Mouse (Mus musculus) brain, embryonic 14.5 days (tissue): ENCODE measurements at regions not wholly inside any gene's neighbourhood (a gene's known extent, or its start where the extent isn't known, plus 50 kb on each side); places are given as distances from the start of the nearest gene placed in this dataset.

Experiments
- DNase-seq: peaks from one replicate; pipeline ENCODE4 v3.0.0-alpha.2; 2011; ENCODE audit warnings: low read depth
- CTCF ChIP-seq: fragments of 200-500 bp; IDR thresholded peaks from 2 replicates; pipeline ENCODE4 v1.5.1; 2012; ENCODE audit warnings: inconsistent platforms, mild to moderate bottlenecking, moderate library complexity, borderline replicate concordance; ENCODE audit not compliant: insufficient read depth, insufficient read length; ENCODE audit errors: extremely low read depth
- POLR2A ChIP-seq: fragments of 200-500 bp; IDR thresholded peaks from 2 replicates; pipeline ENCODE4 v1.6.1; 2012; ENCODE audit warnings: mild to moderate bottlenecking, inconsistent platforms, borderline replicate concordance; ENCODE audit not compliant: poor library complexity, insufficient read depth, insufficient read length, severe bottlenecking; ENCODE audit errors: extremely low read depth

GRCm38 (mm10) chr17:94424811-94425210 lies 325.0 kb downstream of the Mettl4 start:
- TF ChIP-seq POLR2A (no peak), CTCF (no peak)
- peak; percentile 12 for DNase-seq

- DNase-seq: peak; percentile 23
- TF ChIP-seq POLR2A (no peak), CTCF (no peak)
Measured at GRCm38 (mm10) chr17:94382993-94383392, 366.8 kb downstream of the Mettl4 start.

- no peak for DNase-seq
- no peak for TF ChIP-seq POLR2A
- no peak for TF ChIP-seq CTCF
Measured at GRCm38 (mm10) chr17:94335688-94336087, 414.1 kb downstream of the Mettl4 start.

GRCm38 (mm10) chr17:94326179-94326578 lies 423.6 kb downstream of the Mettl4 start:
- DNase-seq: no peak
- no peak for TF ChIP-seq POLR2A
- no peak for TF ChIP-seq CTCF

- TF ChIP-seq POLR2A: no peak
- no peak for TF ChIP-seq CTCF
- DNase-seq: no peak
Measured at GRCm38 (mm10) chr17:94291221-94291620, 458.6 kb downstream of the Mettl4 start.

GRCm38 (mm10) chr17:94287612-94288159 lies 462.1 kb downstream of the Mettl4 start:
- DNase-seq: peak; percentile 32
- TF ChIP-seq CTCF (no peak), POLR2A (no peak)

- TF ChIP-seq CTCF: no peak
- TF ChIP-seq POLR2A: no peak
- DNase-seq: no peak
Measured at GRCm38 (mm10) chr17:94276851-94277250, 473.0 kb downstream of the Mettl4 start.

- TF ChIP-seq CTCF: no peak
- no peak for TF ChIP-seq POLR2A
- peak; percentile 15 for DNase-seq
Measured at GRCm38 (mm10) chr17:94269756-94270155, 480.1 kb downstream of the Mettl4 start.

- DNase-seq: no peak
- no peak for TF ChIP-seq POLR2A
- TF ChIP-seq CTCF: no peak
Measured at GRCm38 (mm10) chr17:94255666-94256065, 494.2 kb downstream of the Mettl4 start.

GRCm38 (mm10) chr17:94254801-94255200 lies 495.0 kb downstream of the Mettl4 start:
- no peak for DNase-seq
- TF ChIP-seq CTCF (no peak), POLR2A (no peak)

- no peak for DNase-seq
- TF ChIP-seq POLR2A: no peak
- TF ChIP-seq CTCF: no peak
Measured at GRCm38 (mm10) chr17:94243821-94244220, 506.0 kb downstream of the Mettl4 start.

GRCm38 (mm10) chr17:94226136-94226535 lies 523.7 kb downstream of the Mettl4 start:
- TF ChIP-seq CTCF (no peak), POLR2A (no peak)
- peak; percentile 9 for DNase-seq
